Mouse (Mus musculus) liver, postnatal 0 days (tissue): ENCODE measurements at regions not wholly inside any gene's neighbourhood (a gene's known extent, or its start where the extent isn't known, plus 50 kb on each side); places are given as distances from the start of the nearest gene placed in this dataset.

Experiments
- CTCF ChIP-seq: sonication (generic); IDR thresholded peaks from 2 replicates; pipeline ENCODE4 v1.5.1; 2016; ENCODE audit warnings: antibody characterized with exemption, low read depth
- EP300 ChIP-seq: IDR thresholded peaks from 2 replicates; pipeline ENCODE4 v1.6.1; 2016; ENCODE audit warnings: antibody characterized with exemption, low read depth, mild to moderate bottlenecking

DNA sequence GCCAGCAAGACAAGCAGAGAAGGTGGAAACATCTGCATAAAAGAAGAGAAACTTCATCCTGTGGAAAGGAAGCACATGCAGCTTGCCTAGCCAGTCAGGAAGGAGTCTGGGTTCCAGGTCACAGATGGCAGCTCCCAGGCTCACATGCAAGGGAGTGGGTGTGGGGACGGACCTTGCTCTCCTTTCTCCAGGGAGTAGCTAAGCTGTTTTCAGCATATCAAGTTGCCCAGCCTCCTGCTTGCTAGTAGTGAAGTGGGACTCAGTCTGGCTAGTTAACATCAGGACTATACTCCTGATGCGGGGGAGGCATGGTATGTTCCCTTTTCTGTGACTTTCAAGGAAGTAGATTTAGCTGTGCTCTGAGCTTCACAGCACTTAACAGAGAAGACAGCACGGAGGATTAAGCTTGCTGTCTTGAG is 62.0 kb upstream of the Slc4a7 start:
- TF ChIP-seq CTCF (no peak), EP300 (no peak)
